ENCODE assay signal across 23 mouse cellular contexts in the genomic region with DNA sequence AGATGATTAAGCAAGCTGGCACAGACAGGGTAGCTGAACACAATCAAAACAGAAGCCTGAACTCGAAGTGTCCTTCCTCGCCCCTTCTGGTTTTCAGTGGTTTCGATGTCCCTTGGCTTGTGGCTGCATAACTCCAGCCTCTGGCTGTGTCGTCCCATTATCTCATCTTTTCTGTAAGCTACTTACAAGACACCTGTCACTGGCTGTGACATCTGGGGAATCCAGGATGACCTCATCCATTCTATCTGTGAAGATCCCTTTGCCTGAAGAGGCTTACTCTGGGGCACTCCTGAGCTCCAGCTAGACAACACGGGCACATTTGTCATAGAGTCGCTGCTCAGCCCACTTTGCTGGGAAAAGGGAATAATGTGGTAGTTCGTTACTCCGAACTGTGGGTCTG. TPM values are rescaled to one million over a fixed set of nuclear protein-coding genes. Genes with fewer than 3 reads are reported as not detected.
"Had no signal": no experiment of that assay in that cellular context is flagged by ENCODE, and none has a peak within 500 bp of the region (broad histone marks: within the 10 kb centered on the region; RNA-seq: fewer than 3 reads in every experiment).

No protein-coding gene starts in this region.

- H3K4me2 ChIP-seq: heart, embryonic 12.5 days; hindbrain, embryonic 12.5 days; hindbrain, embryonic 14.5 days; intestine, embryonic 15.5 days; kidney, embryonic 15.5 days; limb, embryonic 13.5 days; limb, embryonic 15.5 days had no signal

- H3K27me3 ChIP-seq: heart, embryonic 12.5 days; hindbrain, embryonic 12.5 days; intestine, embryonic 15.5 days; kidney, embryonic 15.5 days; limb, embryonic 13.5 days; limb, embryonic 15.5 days had no signal

- H3K4me3 ChIP-seq: gastrocnemius, adult 2 months; heart, embryonic 10.5 days; heart, embryonic 12.5 days; hindbrain, embryonic 10.5 days; hindbrain, embryonic 12.5 days; intestine, embryonic 15.5 days; kidney, embryonic 15.5 days; left cerebral cortex, adult 2 months; limb, embryonic 13.5 days; limb, embryonic 15.5 days had no signal

- H3K36me3 ChIP-seq: heart, embryonic 10.5 days; heart, embryonic 12.5 days; hindbrain, embryonic 10.5 days; hindbrain, embryonic 12.5 days; intestine, embryonic 15.5 days; kidney, embryonic 15.5 days; limb, embryonic 13.5 days; limb, embryonic 15.5 days had no signal

- DNase-seq: gastrocnemius, adult 2 months; gastrocnemius, postnatal 10 days; gastrocnemius, postnatal 25 days; heart, adult 18-20 months; heart, postnatal 10 days; heart, postnatal 4 days; kidney, adult 2 months; kidney, adult 9 months; kidney, postnatal 14 days; kidney, postnatal 36 days; layer of hippocampus, adult 9-11 months; left cerebral cortex, postnatal 4 days had no signal

RNA-seq across cellular contexts. Expression of gene Mdga1, which starts 14.0 kb away (rescaled TPM):
- polyA plus RNA-seq: inflammation-experienced regulatory T-cells, adult 6 months had no signal
